Mouse (Mus musculus) hindbrain, embryonic 11.5 days (tissue): Measurements from ENCODE around the gene Sf1. TPM values are rescaled to one million over a fixed set of nuclear protein-coding genes. Genes with fewer than 3 reads are reported as not detected.

Source experiments
- ATAC-seq: fragments of 200-750 bp; cut with Nextera tagmentation; 2 replicates; pipeline ENCODE4 v1.8.0; 2017; ENCODE audit warnings: mild to moderate bottlenecking, moderate TSS enrichment, moderate library complexity; ENCODE audit not compliant: low FRiP score
- DNase-seq: peaks from one replicate; pipeline ENCODE4 v3.0.0-alpha.2; 2015; ENCODE audit warnings: low spot score
- H3K27ac ChIP-seq: fragments of 300-500 bp; sonication (generic); 2 replicates; pipeline ENCODE4 v1.5.1; 2014; ENCODE audit warnings: mild to moderate bottlenecking, low read depth, low read length
- H3K27me3 ChIP-seq: fragments of 300-500 bp; sonication (generic); 2 replicates; pipeline ENCODE4 v1.6.1; 2014; ENCODE audit warnings: mild to moderate bottlenecking, low read length, moderate library complexity, mixed read lengths; ENCODE audit not compliant: control insufficient read depth, insufficient read depth
- H3K36me3 ChIP-seq: fragments of 300-500 bp; sonication (generic); 2 replicates; pipeline ENCODE4 v1.6.1; 2014; ENCODE audit warnings: mild to moderate bottlenecking, low read length, moderate library complexity, mixed read lengths; ENCODE audit not compliant: control insufficient read depth, insufficient read depth
- H3K4me1 ChIP-seq: fragments of 300-500 bp; sonication (generic); replicated peaks from 2 replicates; pipeline ENCODE4 v1.6.1; 2014; ENCODE audit warnings: low read length, mixed read lengths; ENCODE audit not compliant: control insufficient read depth, insufficient read depth
- H3K4me2 ChIP-seq: fragments of 300-500 bp; sonication (generic); replicated peaks from 2 replicates; pipeline ENCODE4 v1.6.1; 2014; ENCODE audit warnings: mild to moderate bottlenecking, low read depth, low read length
- H3K4me3 ChIP-seq: fragments of 300-500 bp; sonication (generic); 2 replicates; pipeline ENCODE4 v1.5.1; 2014; ENCODE audit warnings: low read depth, low read length
- H3K9ac ChIP-seq: fragments of 300-500 bp; sonication (generic); 2 replicates; pipeline ENCODE4 v1.6.1; 2014; ENCODE audit warnings: low read depth, low read length
- H3K9me3 ChIP-seq: fragments of 300-500 bp; sonication (generic); 2 replicates; pipeline ENCODE4 v1.6.1; 2016; ENCODE audit warnings: low read length; ENCODE audit not compliant: control insufficient read depth
- WGBS: fragments of 180-500 bp; shearing (Covaris S2); extraction: QIAGEN DNeasy Blood & Tissue Kit; methylation state at CpG from one replicate; pipeline ENCODE4 v1.1.7; 2014; 5-methylcytosine and 5-hydroxymethylcytosine counted together
- polyA plus RNA-seq: library from polyadenylated mRNA; unstranded; fragments of >200 nt; fragmentation: Nextera tagmentation; extraction: Ambion mirVana; gene quantifications from 2 replicates; pipeline ENCODE4 v1.2.1, GENCODE M21; 2014

Gene Sf1
- polyA plus RNA-seq, 1 experiment from 2014 or later = 156 TPM

DNA sequence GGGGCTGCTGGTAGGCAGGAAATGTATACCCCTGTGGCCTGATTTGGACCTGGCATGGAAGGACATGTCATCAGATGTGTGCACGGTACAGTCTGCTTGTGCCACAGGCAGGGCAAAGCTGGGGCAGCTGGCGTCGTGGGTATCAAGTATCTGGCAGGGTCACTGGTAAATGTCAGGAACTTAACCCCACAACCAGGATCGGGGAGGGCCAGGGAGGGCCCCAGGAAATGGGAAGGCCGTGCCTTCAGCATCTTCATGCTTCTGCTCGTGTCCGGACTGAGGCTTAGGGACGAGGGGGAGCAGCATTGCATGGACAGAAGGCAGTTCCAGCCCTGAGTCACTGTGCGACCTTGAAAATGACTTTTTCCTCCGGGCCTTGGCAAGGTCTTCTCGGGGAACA, 21.5 kb downstream of the Sf1 start:
- no peaks in the 10 kb centered on the region for H3K9me3 ChIP-seq
- H3K4me3 ChIP-seq = no peak overlapping the region
- H3K9ac ChIP-seq = no peak overlapping the region
- no peaks in the 10 kb centered on the region for H3K36me3 ChIP-seq
- no peaks in the 10 kb centered on the region for H3K27me3 ChIP-seq
- ATAC-seq = no peak
- DNase-seq = no peak
- 81% methylated on average over 11 of the region's 11 CpGs for WGBS
- H3K4me1 ChIP-seq = peaks cover 2% of the 10 kb centered on the region
- no peak overlapping the region for H3K27ac ChIP-seq
- H3K4me2 ChIP-seq = no peak overlapping the region

GRCm38 (mm10) chr19:6385419-6385818, 21.9 kb downstream of the Sf1 start:
- Histone ChIP-seq H3K4me1 (peaks cover 2% of the 10 kb centered on the region), H3K4me3 (no peak overlapping the region), H3K9ac (no peak overlapping the region), H3K27ac (no peak overlapping the region), H3K9me3 (no peaks in the 10 kb centered on the region), H3K36me3 (no peaks in the 10 kb centered on the region), H3K27me3 (no peaks in the 10 kb centered on the region), H3K4me2 (no peak overlapping the region)
- no peak for DNase-seq
- no peak for ATAC-seq
- WGBS = 77% methylated on average over 5 of the region's 5 CpGs

DNA sequence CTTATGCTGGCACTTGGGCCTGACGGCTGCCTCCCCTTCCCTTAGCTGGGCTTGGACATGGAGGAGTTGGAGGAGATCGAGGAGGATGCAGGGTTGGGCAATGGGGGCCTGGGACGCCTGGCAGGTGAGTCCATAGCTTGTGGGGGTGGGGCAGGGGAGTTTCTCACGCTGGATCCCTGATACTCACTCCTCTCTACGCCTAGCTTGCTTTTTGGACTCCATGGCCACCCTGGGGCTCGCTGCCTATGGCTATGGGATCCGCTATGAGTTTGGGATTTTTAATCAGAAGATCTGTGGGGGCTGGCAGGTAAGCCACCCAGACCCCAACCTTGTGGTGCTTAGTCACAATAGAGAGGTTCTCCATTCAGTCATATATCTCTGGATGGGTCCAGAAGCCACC, 22.3 kb downstream of the Sf1 start:
- H3K36me3 ChIP-seq = no peaks in the 10 kb centered on the region
- H3K9ac ChIP-seq = no peak overlapping the region
- H3K27ac ChIP-seq = no peak overlapping the region
- H3K4me1 ChIP-seq = peaks cover 2% of the 10 kb centered on the region
- H3K4me3 ChIP-seq = no peak overlapping the region
- H3K9me3 ChIP-seq = no peaks in the 10 kb centered on the region
- no peaks in the 10 kb centered on the region for H3K27me3 ChIP-seq
- DNase-seq (no peak), ATAC-seq (no peak)
- 87% methylated on average over 7 of the region's 7 CpGs for WGBS
- H3K4me2 ChIP-seq = no peak overlapping the region

DNA sequence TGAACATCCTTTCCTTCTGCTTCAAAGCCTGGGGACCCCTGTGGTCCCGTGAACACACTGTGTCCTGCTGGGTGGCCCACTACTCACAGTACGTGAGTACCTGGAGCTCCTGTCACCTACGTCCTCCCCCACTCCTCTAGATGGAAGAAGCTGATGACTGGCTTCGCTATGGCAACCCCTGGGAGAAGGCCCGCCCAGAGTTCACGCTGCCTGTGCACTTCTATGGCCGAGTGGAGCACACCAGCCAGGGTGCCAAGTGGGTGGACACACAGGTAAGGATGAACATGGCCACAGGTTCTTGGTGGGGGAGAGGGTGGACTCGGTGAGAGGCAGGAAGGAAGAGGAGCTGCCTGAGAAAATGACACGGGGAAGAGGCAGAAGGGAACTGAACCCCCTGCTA, 22.7 kb downstream of the Sf1 start:
- Histone ChIP-seq H3K9ac (no peak overlapping the region), H3K36me3 (no peaks in the 10 kb centered on the region), H3K27me3 (no peaks in the 10 kb centered on the region), H3K27ac (no peak overlapping the region), H3K4me3 (no peak overlapping the region), H3K4me2 (no peak overlapping the region), H3K9me3 (no peaks in the 10 kb centered on the region), H3K4me1 (peaks cover 2% of the 10 kb centered on the region)
- no peak for ATAC-seq
- 63% methylated on average over 9 of the region's 9 CpGs for WGBS
- DNase-seq = no peak

- H3K27me3 ChIP-seq = no peaks in the 10 kb centered on the region
- H3K9ac ChIP-seq = no peak overlapping the region
- DNase-seq (no peak), ATAC-seq (no peak)
- no peaks in the 10 kb centered on the region for H3K9me3 ChIP-seq
- H3K4me2 ChIP-seq = no peak overlapping the region
- H3K4me3 ChIP-seq = no peak overlapping the region
- no peaks in the 10 kb centered on the region for H3K36me3 ChIP-seq
- H3K27ac ChIP-seq = no peak overlapping the region
- H3K4me1 ChIP-seq = peaks cover 2% of the 10 kb centered on the region
- 81% methylated on average over 13 of the region's 13 CpGs for WGBS
Measured at GRCm38 (mm10) chr19:6388006-6388405, 24.5 kb downstream of the Sf1 start.

DNA sequence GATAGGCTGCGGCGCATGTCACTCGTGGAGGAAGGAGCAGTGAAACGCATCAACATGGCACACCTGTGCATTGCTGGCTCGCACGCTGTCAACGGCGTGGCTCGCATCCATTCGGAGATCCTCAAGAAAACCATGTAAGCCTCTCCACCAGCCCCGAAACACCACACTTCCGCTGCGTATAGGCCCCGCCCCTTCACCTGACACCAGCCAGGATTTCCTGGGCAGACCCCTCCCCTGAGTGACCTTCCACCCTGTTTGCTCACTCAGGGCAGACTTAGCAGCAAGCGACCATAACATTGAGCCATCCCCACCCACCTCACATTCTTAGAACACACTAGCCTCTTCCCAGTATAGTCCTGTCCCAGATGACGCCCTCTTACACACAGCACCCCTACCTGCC, 26.3 kb downstream of the Sf1 start:
- Histone ChIP-seq H3K9me3 (no peaks in the 10 kb centered on the region), H3K27me3 (no peaks in the 10 kb centered on the region), H3K4me1 (no peaks in the 10 kb centered on the region; the same call in 1 of the 2 replicates), H3K27ac (no peak overlapping the region), H3K36me3 (no peaks in the 10 kb centered on the region), H3K4me3 (peak overlapping the region; percentile 9; the same call in 1 of the 2 replicates), H3K4me2 (peak overlapping the region; percentile 32), H3K9ac (peak overlapping the region; percentile 17; the same call in 1 of the 2 replicates)
- DNase-seq (no peak), ATAC-seq (no peak)
- 8% methylated on average over 16 of the region's 16 CpGs for WGBS

- no peak overlapping the region for H3K27ac ChIP-seq
- no peak overlapping the region for H3K9ac ChIP-seq
- ATAC-seq (no peak), DNase-seq (no peak)
- WGBS = 57% methylated on average over 6 of the region's 6 CpGs
- H3K27me3 ChIP-seq = no peaks in the 10 kb centered on the region
- H3K9me3 ChIP-seq = no peaks in the 10 kb centered on the region
- H3K4me3 ChIP-seq = no peak overlapping the region
- no peak overlapping the region for H3K4me2 ChIP-seq
- no peaks in the 10 kb centered on the region for H3K36me3 ChIP-seq
- H3K4me1 ChIP-seq = no peaks in the 10 kb centered on the region; the same call in 1 of the 2 replicates
Measured at GRCm38 (mm10) chr19:6390251-6390650, 26.8 kb downstream of the Sf1 start.

DNA sequence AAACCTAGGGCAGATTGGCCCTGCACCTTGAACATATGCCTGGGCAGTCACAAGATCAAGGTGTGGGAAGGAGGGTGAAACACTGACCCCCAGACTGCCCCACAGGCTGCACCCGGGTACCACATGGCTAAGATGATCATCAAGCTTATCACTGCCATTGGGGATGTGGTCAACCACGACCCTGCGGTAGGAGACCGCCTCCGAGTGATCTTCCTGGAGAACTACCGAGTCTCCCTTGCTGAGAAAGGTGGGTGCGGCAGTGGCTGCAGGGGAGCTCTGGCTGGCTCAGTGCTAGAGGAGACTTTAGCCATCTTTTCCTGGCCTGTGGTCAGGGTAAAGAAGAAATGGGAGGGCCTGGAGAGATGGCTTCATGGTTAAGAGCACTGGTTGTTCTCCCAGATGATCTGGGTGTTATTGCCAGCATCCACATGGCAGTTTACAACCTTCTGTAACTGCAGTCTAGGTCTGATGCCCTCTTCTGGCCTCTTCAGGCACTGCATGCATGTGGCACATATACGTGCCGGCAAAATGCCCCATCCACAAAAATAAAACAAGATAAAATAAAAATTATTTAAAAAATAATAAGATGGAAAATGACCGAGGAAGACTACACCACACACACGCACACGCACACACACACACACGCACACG, 29.4 kb downstream of the Sf1 start:
- Histone ChIP-seq H3K27me3 (no peaks in the 10 kb centered on the region), H3K4me1 (no peaks in the 10 kb centered on the region; the same call in 1 of the 2 replicates), H3K9me3 (no peaks in the 10 kb centered on the region), H3K4me2 (no peak overlapping the region), H3K36me3 (no peaks in the 10 kb centered on the region), H3K9ac (no peak overlapping the region), H3K4me3 (no peak overlapping the region), H3K27ac (no peak overlapping the region)
- 96% methylated on average over 14 of the region's 14 CpGs for WGBS
- DNase-seq (no peak), ATAC-seq (no peak)

DNA sequence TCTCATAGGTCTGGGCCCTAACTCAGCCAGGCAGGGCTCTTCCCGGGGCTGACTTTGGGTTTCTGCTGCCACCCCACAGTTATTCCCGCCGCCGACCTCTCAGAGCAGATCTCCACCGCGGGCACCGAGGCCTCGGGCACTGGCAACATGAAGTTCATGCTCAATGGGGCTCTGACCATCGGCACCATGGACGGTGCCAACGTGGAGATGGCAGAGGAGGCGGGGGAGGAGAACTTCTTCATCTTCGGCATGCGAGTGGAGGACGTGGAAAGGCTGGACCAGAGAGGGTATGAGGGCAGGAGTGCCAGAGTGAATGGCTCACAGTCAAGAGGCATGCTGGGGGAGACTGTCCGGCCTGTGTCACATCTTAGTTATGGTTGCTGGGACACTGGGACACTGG, 30.1 kb downstream of the Sf1 start:
- H3K4me2 ChIP-seq = no peak overlapping the region
- H3K27ac ChIP-seq = no peak overlapping the region
- DNase-seq (no peak), ATAC-seq (no peak)
- peaks cover 1% of the 10 kb centered on the region; the same call in 1 of the 2 replicates for H3K4me1 ChIP-seq
- 92% methylated on average over 16 of the region's 16 CpGs for WGBS
- H3K9ac ChIP-seq = no peak overlapping the region
- H3K27me3 ChIP-seq = no peaks in the 10 kb centered on the region
- no peak overlapping the region for H3K4me3 ChIP-seq
- no peaks in the 10 kb centered on the region for H3K9me3 ChIP-seq
- H3K36me3 ChIP-seq = no peaks in the 10 kb centered on the region
